Mouse (Mus musculus) left cerebral cortex, adult 2 months (tissue): ENCODE measurements around the gene Tmem62. TPM values are rescaled to one million over a fixed set of nuclear protein-coding genes. Genes with fewer than 3 reads are reported as not detected.

Source experiments
- DNase-seq, 2 experiments: peaks; one replicate each; pipeline ENCODE4 v3.0.0; 2021 to 2022; ENCODE audit warnings: low spot score in 2 of 2, mixed read lengths in 1 of 2; ENCODE audit errors: extremely low spot score in 1 of 2
- H3K27ac ChIP-seq: fragments of 200-600 bp; 2 replicates; pipeline ENCODE4 v1.8.1; 2022
- H3K4me3 ChIP-seq: fragments of 200-600 bp; 2 replicates; pipeline ENCODE4 v1.8.1; 2022
- CTCF ChIP-seq: fragments of 200-600 bp; IDR thresholded peaks from 2 replicates; pipeline ENCODE4 v1.8.1; 2022; ENCODE audit warnings: antibody characterized with exemption, mild to moderate bottlenecking, moderate library complexity
- intact Hi-C: fragments of 180-260 bp; cut with DNase I; formaldehyde crosslinking; loops from one replicate; pipeline ENCODE4 v1.15.1; 2025
- total RNA-seq, 2 experiments: library from RNA; stranded (reverse); gene quantifications; 2 replicates each; pipeline ENCODE4 v1.2.3; 2021

The Tmem62 gene
- total RNA-seq, 2 experiments from 2014 or later = 21.8 to 28.5 TPM

DNA sequence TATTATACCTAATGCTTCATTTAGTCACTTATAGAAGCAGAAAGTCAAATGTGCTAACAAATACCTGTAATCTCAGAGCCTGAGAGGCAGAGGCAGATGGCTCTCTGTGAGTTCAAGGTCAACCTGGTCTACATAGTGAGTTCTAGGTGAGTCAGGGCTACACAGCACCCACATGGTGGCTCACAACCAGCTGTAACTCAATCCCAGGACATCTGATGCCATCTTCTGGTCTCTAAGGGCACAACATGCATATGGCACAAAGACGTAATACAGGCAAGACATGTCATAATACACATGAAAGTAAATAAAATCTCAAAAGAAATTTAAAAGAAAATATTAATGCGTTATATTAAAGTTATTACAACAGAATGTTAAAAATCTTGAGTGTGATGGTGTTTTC, 26.8 kb downstream of the Tmem62 start:
- H3K4me3 ChIP-seq = no peak overlapping the region
- intact Hi-C loops = no loop called here
- no peak overlapping the region for H3K27ac ChIP-seq
- TF ChIP-seq CTCF = peak; percentile 39
- no peak for DNase-seq

DNA sequence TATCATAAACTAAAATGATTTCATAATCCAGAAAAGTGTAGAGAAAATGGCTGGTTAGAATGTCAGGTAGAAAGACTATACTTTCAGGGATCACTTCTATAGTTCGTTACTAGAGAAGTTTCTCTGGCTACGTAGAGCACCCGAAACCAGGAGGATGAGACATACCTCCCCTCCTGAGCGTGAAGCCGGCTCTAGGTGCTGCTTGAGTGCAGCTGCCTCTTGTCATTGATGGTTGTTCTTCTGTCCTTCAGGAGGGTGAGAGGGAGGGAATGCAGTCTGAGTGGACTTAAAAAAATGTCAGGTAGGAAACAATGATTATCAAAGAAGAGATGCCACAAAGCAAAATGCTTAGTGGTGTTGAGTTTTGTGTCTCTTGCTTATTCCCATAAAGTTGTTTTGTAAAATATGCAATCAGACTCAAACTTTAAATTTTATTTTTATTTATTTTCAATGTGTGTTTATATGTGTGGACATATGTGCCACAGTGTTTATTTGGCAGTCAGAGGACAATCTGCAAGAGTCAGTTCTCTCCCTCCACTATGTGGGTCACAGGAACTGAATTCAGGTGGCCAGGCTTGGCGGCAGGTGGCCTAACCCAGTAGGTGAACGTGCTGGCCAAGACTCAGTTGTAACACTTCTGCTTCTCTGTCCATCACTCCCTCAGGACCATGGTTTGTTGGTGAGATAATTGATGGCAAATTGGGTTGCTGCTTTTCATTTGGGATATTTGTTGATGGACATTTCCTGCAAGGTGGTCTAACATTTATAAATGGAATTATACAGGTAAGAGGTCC, 27.4 kb downstream of the Tmem62 start:
- intact Hi-C loops = no loop called here
- no peak overlapping the region for H3K27ac ChIP-seq
- DNase-seq = no peak

GRCm38 (mm10) chr2:121006986-121007385, 30.2 kb downstream of the Tmem62 start:
- Histone ChIP-seq H3K4me3 (no peak overlapping the region), H3K27ac (no peak overlapping the region)
- intact Hi-C loops = no loop called here
- DNase-seq = no peak
- TF ChIP-seq CTCF = no peak

More for the DNA sequence above, 27.4 kb downstream of the Tmem62 start:
- no peak for TF ChIP-seq CTCF
- no peak overlapping the region for H3K4me3 ChIP-seq

DNA sequence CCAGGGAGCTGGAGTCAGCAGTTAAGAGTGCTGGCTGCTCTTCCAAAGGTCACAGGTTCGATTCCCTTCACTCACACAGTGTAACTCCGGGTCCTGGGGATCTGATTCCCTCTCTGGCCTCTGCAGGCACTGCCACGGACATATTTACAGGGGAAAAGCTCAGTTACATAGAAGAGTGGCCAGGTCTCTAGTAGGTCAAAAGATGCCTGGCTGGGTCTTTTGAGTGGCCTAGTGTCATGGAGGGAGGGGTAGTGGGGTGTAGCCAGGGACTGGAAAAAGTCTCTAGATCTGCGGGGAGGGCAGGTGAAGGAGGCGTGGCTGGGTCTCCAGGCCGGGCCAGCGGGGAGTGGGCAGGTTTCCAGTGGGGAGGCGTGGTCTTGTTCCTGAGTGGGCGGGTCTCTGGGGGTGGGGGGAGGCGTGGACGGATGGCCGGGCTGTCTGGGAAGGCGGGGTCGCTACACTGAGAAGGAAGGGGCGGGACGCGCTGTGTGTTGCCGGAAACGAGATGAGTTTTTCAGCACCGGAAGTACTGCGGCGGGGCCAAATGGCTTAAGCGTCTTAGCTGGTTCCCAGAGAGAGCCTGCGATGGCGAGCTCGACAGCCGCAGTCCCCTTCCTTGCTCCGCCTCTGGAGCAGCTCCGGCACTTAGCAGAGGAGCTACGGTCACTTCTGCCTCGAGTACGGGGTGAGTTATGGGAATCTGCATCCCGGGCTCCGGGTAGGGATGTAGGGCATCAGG, 31.3 kb downstream of the Tmem62 start, which contains the start of gene Ccndbp1:
Gene Ccndbp1, plus strand, starts transcription at position 479 of the 739 bp plus-strand sequence.
- no peak for TF ChIP-seq CTCF
- peak; percentile 74 to 83 for DNase-seq
- intact Hi-C loops = loop anchor here (2.0 kb wide), 1 partner anchor 31 kb away; the partner anchor contains the start of gene Tmem62
- Histone ChIP-seq H3K4me3 (peak within 1 kb of the TSS; percentile 88), H3K27ac (peak within 1 kb of the TSS; percentile 84)

GRCm38 (mm10) chr2:121008664-121009007, 31.8 kb downstream of the Tmem62 start:
- Histone ChIP-seq H3K27ac (peak overlapping the region; percentile 84), H3K4me3 (peak overlapping the region; percentile 88)
- DNase-seq = no peak
- intact Hi-C loops = loop anchor here (2.0 kb wide), 1 partner anchor 32 kb away; the partner anchor contains the start of gene Tmem62
- TF ChIP-seq CTCF = no peak

GRCm38 (mm10) chr2:121009071-121009677, 32.4 kb downstream of the Tmem62 start:
- no peak for DNase-seq
- TF ChIP-seq CTCF = no peak
- Histone ChIP-seq H3K27ac (no peak overlapping the region), H3K4me3 (peak overlapping the region; percentile 88)
- intact Hi-C loops = loop anchor here (2.0 kb wide), 1 partner anchor 32 kb away; the partner anchor contains the start of gene Tmem62

DNA sequence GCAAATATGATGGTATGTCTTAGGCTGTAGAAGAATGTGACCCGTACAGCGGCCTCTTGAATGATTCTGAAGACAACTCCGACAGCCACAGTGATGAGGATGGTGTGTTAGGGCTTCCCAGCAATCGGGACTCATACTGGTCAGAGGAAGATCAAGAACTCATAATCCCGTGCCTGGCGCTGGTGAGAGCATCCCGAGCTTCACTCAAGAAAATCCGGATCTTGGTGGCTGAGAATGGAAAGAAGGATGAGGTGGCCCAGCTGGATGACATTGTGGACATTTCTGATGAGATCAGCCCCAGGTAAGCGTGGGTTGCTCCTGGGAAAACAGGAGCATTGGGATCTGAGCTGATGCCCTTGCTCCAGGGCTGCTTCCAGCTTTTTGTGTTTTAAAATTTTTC, 35.9 kb downstream of the Tmem62 start:
- no peak for TF ChIP-seq CTCF
- H3K27ac ChIP-seq = no peak overlapping the region
- H3K4me3 ChIP-seq = no peak overlapping the region
- no peak for DNase-seq
- intact Hi-C loops = no loop called here

- no peak for DNase-seq
- Histone ChIP-seq H3K27ac (no peak overlapping the region), H3K4me3 (no peak overlapping the region)
- intact Hi-C loops = no loop called here
- TF ChIP-seq CTCF = no peak
Observed at GRCm38 (mm10) chr2:121015507-121015906, 38.7 kb downstream of the Tmem62 start.

DNA sequence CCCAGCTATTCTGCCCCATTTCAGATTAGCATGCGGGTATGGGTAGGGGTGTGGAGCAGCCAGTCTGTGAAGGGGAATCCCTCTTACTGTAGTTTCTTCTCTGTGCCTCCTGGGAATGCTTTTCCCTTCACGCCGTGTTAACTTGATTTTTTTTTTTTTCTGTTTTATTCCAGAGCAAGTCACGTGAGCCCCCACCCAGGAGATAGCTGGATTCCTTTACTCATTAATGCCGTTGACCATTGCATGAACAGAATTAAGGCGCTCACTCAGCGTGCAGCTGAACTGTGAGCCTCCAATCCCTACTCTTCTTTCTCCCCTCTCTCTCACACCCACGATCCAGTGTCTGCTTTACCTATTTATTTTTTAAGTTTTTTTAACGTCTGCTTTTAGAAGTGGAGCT, 39.4 kb downstream of the Tmem62 start:
- intact Hi-C loops = no loop called here
- Histone ChIP-seq H3K27ac (no peak overlapping the region), H3K4me3 (no peak overlapping the region)
- TF ChIP-seq CTCF = no peak
- no peak for DNase-seq

DNA sequence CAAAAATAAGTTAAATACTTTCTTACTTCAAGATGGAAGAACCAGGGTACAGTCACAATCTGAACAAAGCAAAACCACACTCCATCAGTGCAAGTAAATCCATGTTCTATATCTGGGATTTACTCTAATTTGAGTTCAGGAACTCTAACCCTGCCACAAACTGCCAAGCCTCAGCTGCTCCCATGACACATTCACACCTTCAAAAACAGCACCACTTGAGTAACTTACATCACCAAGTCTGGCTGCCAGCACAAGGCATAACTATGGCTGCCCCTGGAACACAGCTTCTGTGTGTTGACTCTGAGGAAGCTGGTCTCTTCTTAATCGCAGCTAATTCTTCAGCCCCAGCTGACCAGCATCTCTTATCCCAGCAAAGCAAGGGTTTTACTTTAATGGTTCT, 40.3 kb downstream of the Tmem62 start:
- no peak for DNase-seq
- Histone ChIP-seq H3K27ac (no peak overlapping the region), H3K4me3 (no peak overlapping the region)
- intact Hi-C loops = no loop called here
- no peak for TF ChIP-seq CTCF

DNA sequence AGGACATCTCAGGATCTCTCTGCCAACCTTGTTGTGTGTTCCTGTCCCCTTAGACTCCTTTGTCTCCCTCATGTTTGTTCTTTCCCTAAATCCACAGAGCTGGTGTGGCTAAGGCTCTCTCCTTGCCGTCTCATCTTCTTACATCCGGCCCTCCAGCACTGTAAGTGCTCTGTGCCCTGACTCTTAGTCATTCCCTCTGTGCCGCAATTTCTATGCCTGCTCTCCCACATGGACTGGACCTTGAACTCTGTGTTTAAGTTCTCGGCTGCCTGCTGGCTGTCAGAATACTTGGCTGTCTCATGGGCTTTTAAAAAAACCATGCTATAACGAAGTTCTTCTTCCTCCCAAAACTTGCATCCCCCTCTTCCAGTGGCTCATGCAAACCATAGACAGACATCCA, 46.1 kb downstream of the Tmem62 start:
- intact Hi-C loops = no loop called here
- no peak overlapping the region for H3K4me3 ChIP-seq
- no peak overlapping the region for H3K27ac ChIP-seq
- no peak for TF ChIP-seq CTCF
- no peak for DNase-seq
